Comparison of ENCODE assay signal across 27 mouse cellular contexts in the genomic region with DNA sequence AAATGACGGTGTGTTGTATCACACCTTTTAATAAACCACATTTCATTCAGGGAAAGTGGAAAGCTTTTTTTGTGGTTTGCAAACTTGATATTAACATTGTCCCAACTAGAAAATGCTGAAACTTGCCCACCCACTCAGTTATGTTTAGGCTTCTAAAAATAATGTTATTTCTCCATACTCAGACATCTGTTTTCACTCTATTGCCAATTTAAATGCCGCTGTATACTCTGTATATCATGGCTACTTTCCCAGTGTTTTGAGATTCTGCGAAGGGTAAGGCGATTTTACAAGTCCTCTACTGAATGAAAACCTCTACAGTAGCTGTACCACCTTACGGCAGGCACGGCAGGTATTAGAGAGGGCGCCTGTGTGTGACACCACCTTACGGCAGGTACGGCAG.
DNase-seq lines count a peak whose midpoint lies in the region; ATAC-seq and TF ChIP-seq lines count a peak whose summit lies in the region.
"Had no signal": no experiment of that assay in that cellular context is flagged by ENCODE, and none has a peak within 500 bp of the region (broad histone marks: within the 10 kb centered on the region; RNA-seq: fewer than 3 reads in every experiment).

No protein-coding gene starts in this region.

- H3K9me3 ChIP-seq in kidney, postnatal 0 days (replicated peaks; ENCODE audit: low read length) = no peaks in the 10 kb centered on the region
- H3K9me3 ChIP-seq in kidney, embryonic 15.5 days (replicated peaks) = no peaks in the 10 kb centered on the region
- no peaks in the 10 kb centered on the region for H3K9me3 ChIP-seq in embryonic facial prominence, embryonic 13.5 days
- H3K9me3 ChIP-seq in limb, embryonic 14.5 days (ENCODE audit: control insufficient read depth, low read length) = no peaks in the 10 kb centered on the region
- H3K9me3 ChIP-seq: G1E; heart, embryonic 13.5 days; hindbrain, embryonic 12.5 days; lung, embryonic 15.5 days; megakaryocyte, embryonic 14.5 days; midbrain, embryonic 13.5 days had no signal

- H3K36me3 ChIP-seq in kidney, postnatal 0 days (ENCODE audit: insufficient read depth, low read length) = peaks cover 12% of the 10 kb centered on the region; the same call in 1 of the 2 replicates
- peaks cover 50% of the 10 kb centered on the region for H3K36me3 ChIP-seq in kidney, embryonic 15.5 days
- 0 out of 2 replicates have a peak, but pooled peaks cover 15% of the 10 kb centered on the region for H3K36me3 ChIP-seq in embryonic facial prominence, embryonic 13.5 days
- peaks cover 9% of the 10 kb centered on the region for H3K36me3 ChIP-seq in limb, embryonic 14.5 days (ENCODE audit: control insufficient read depth, insufficient read depth, low read length)

- H3K27me3 ChIP-seq in kidney, postnatal 0 days (ENCODE audit: insufficient read depth, low read length) = no peaks in the 10 kb centered on the region
- H3K27me3 ChIP-seq in kidney, embryonic 15.5 days = no peaks in the 10 kb centered on the region
- no peaks in the 10 kb centered on the region for H3K27me3 ChIP-seq in embryonic facial prominence, embryonic 13.5 days
- H3K27me3 ChIP-seq in limb, embryonic 14.5 days (ENCODE audit: control insufficient read depth, insufficient read depth, low read length) = no peaks in the 10 kb centered on the region
- H3K27me3 ChIP-seq: CH12.LX; heart, embryonic 13.5 days; hindbrain, embryonic 12.5 days; lung, embryonic 15.5 days; megakaryocyte, embryonic 14.5 days; midbrain, embryonic 13.5 days had no signal

- no peak for ATAC-seq in kidney, postnatal 0 days (replicated peaks; ENCODE audit: low FRiP score, low read depth)
- no peak for ATAC-seq in kidney, embryonic 15.5 days (replicated peaks; ENCODE audit: low FRiP score)
- ATAC-seq in embryonic facial prominence, embryonic 13.5 days (ENCODE audit: insufficient number of reproducible peaks, insufficient read depth, low FRiP score, low TSS enrichment, low read depth) = no peak
- ATAC-seq in limb, embryonic 14.5 days (ENCODE audit: low FRiP score, low read depth) = peak; percentile 75
- ATAC-seq: activated CD4-positive, CD25-positive, alpha-beta regulatory T cell, adult 4 months; forebrain, embryonic 16.5 days; midbrain, embryonic 13.5 days had no signal

- no peak overlapping the region for H3K4me2 ChIP-seq in kidney, postnatal 0 days (ENCODE audit: low read length)
- no peak overlapping the region for H3K4me2 ChIP-seq in kidney, embryonic 15.5 days
- H3K4me2 ChIP-seq in embryonic facial prominence, embryonic 13.5 days = no peak overlapping the region
- no peak overlapping the region for H3K4me2 ChIP-seq in limb, embryonic 14.5 days (replicated peaks; ENCODE audit: low read depth, low read length, severe bottlenecking)
- H3K4me2 ChIP-seq: heart, embryonic 13.5 days; hindbrain, embryonic 12.5 days; lung, embryonic 15.5 days; midbrain, embryonic 13.5 days had no signal

- H3K27ac ChIP-seq in kidney, postnatal 0 days = no peak overlapping the region
- H3K27ac ChIP-seq in kidney, embryonic 15.5 days = no peak overlapping the region
- peak overlapping the region; percentile 52; the same call in 1 of the 2 replicates for H3K27ac ChIP-seq in embryonic facial prominence, embryonic 13.5 days
- H3K27ac ChIP-seq in limb, embryonic 14.5 days (replicated peaks; ENCODE audit: low read depth, low read length) = no peak overlapping the region
- H3K27ac ChIP-seq: heart, embryonic 13.5 days; hindbrain, embryonic 12.5 days; liver, embryonic 14.5 days; lung, embryonic 15.5 days; midbrain, embryonic 13.5 days had no signal

- TF ChIP-seq POLR2A in limb, embryonic 14.5 days (IDR thresholded peaks at IDR 0.05; ENCODE audit: borderline replicate concordance, extremely low read depth, insufficient read depth, insufficient read length) = no peak

- peak; percentile 28 for DNase-seq in kidney, postnatal 0 days (ENCODE audit: low spot score)
- DNase-seq in 3T3-L1 (ENCODE audit: low read depth, low spot score) = peak; percentile 8
- DNase-seq in limb, embryonic 14.5 days (ENCODE audit: low spot score) = peak; percentile 74
- DNase-seq in T-cell, adult 2 months (ENCODE audit: low spot score) = no peak
- DNase-seq in retina, postnatal 1 day = no peak
- DNase-seq: adrenal gland, adult 8-10 months; B cell, adult 2 months; cerebellum, adult 2 months; cerebellum, postnatal 36 days; embryo, embryonic 11 days; gastrocnemius, postnatal 14 days; heart, adult 18-20 months; heart, postnatal 14 days; kidney, adult 18-20 months; kidney, postnatal 10 days had no signal

- WGBS in kidney, postnatal 0 days = 85% methylated on average over 9 of the region's 9 CpGs
- 86% methylated on average over 9 of the region's 9 CpGs for WGBS in kidney, embryonic 15.5 days
- WGBS in embryonic facial prominence, embryonic 13.5 days = 61% methylated on average over 9 of the region's 9 CpGs
- WGBS in limb, embryonic 14.5 days = 50% methylated on average over 9 of the region's 9 CpGs

- H3K4me1 ChIP-seq in kidney, postnatal 0 days (replicated peaks; ENCODE audit: insufficient read depth, low read length) = no peaks in the 10 kb centered on the region
- peaks cover 3% of the 10 kb centered on the region; the same call in 1 of the 2 replicates for H3K4me1 ChIP-seq in kidney, embryonic 15.5 days
- H3K4me1 ChIP-seq in embryonic facial prominence, embryonic 13.5 days = peaks cover 16% of the 10 kb centered on the region
- peaks cover 13% of the 10 kb centered on the region for H3K4me1 ChIP-seq in limb, embryonic 14.5 days (ENCODE audit: control insufficient read depth, insufficient read depth, low read length)
- H3K4me1 ChIP-seq: heart, embryonic 13.5 days; hindbrain, embryonic 12.5 days; midbrain, embryonic 13.5 days had no signal

- no peak overlapping the region for H3K4me3 ChIP-seq in kidney, postnatal 0 days (replicated peaks; ENCODE audit: low read depth, low read length)
- H3K4me3 ChIP-seq in kidney, embryonic 15.5 days (replicated peaks) = no peak overlapping the region
- H3K4me3 ChIP-seq in embryonic facial prominence, embryonic 13.5 days = no peak overlapping the region
- H3K4me3 ChIP-seq in limb, embryonic 14.5 days (replicated peaks; ENCODE audit: low read length) = no peak overlapping the region
- H3K4me3 ChIP-seq: heart, embryonic 13.5 days; hindbrain, embryonic 12.5 days; lung, embryonic 15.5 days; megakaryocyte, embryonic 14.5 days; midbrain, embryonic 13.5 days had no signal

- no peak for TF ChIP-seq CTCF in kidney, postnatal 0 days (IDR thresholded peaks at IDR 0.05; ENCODE audit: low read depth)

- no peak overlapping the region for H3K9ac ChIP-seq in kidney, postnatal 0 days (ENCODE audit: low read depth, low read length)
- H3K9ac ChIP-seq in kidney, embryonic 15.5 days = no peak overlapping the region
- H3K9ac ChIP-seq in embryonic facial prominence, embryonic 13.5 days = no peak overlapping the region
- H3K9ac ChIP-seq in limb, embryonic 14.5 days (ENCODE audit: low read depth, low read length, severe bottlenecking) = no peak overlapping the region
- H3K9ac ChIP-seq: heart, embryonic 13.5 days; hindbrain, embryonic 12.5 days; liver, embryonic 14.5 days; lung, embryonic 15.5 days; midbrain, embryonic 13.5 days had no signal

Comparison
In these comparisons a context has a peak if more than half of its experiments do, and no peak if none do; other contexts are left out.
1. DNase-seq: peak in kidney, postnatal 0 days (single experiment), 3T3-L1 (single experiment) and limb, embryonic 14.5 days (single experiment); none in T-cell, adult 2 months (single experiment) and retina, postnatal 1 day (single experiment).